Mouse (Mus musculus) right cerebral cortex, adult 2 months (tissue): Measurements from ENCODE around the gene Cd34.

Source experiments
- DNase-seq, 2 experiments: peaks; one replicate each; pipeline ENCODE4 v3.0.0; 2021 to 2022; ENCODE audit warnings: low spot score in 2 of 2

Cd34 gene

GRCm38 (mm10) chr1:194938715-194939114, at the start of gene Cd34:
Cd34 (plus strand) TSS chr1:194938819.
- DNase-seq = peak; percentile 34 to 47

- DNase-seq = no peak
These were observed 44.1 kb upstream of the Cd34 start for GRCm38 (mm10) chr1:194894513-194894912.

GRCm38 (mm10) chr1:194895287-194895686, 43.3 kb upstream of the Cd34 start:
- no peak for DNase-seq

GRCm38 (mm10) chr1:194901075-194901474, 37.5 kb upstream of the Cd34 start:
- no peak for DNase-seq

- no peak for DNase-seq
These were observed 36.8 kb upstream of the Cd34 start for GRCm38 (mm10) chr1:194901826-194902225.

- no peak for DNase-seq
These were observed 29.7 kb upstream of the Cd34 start for GRCm38 (mm10) chr1:194908956-194909355.

GRCm38 (mm10) chr1:194925753-194926350, 12.8 kb upstream of the Cd34 start:
- DNase-seq = no peak

GRCm38 (mm10) chr1:194927887-194928286, 10.7 kb upstream of the Cd34 start:
- DNase-seq = no peak

- DNase-seq = no peak
These were observed 9.2 kb upstream of the Cd34 start for GRCm38 (mm10) chr1:194929275-194929971.

GRCm38 (mm10) chr1:194929972-194930355, 8.7 kb upstream of the Cd34 start:
- DNase-seq = peak in 1 of 2 experiments; percentile 29

GRCm38 (mm10) chr1:194930706-194931105, 7.9 kb upstream of the Cd34 start:
- DNase-seq = no peak

- DNase-seq = no peak
These were observed 3.3 kb upstream of the Cd34 start for GRCm38 (mm10) chr1:194935351-194935750.

- DNase-seq = no peak
These were observed 2.9 kb downstream of the Cd34 start for GRCm38 (mm10) chr1:194941528-194941927.

GRCm38 (mm10) chr1:194942912-194943311, 4.3 kb downstream of the Cd34 start:
- no peak for DNase-seq

- DNase-seq = no peak
These were observed 4.9 kb downstream of the Cd34 start for GRCm38 (mm10) chr1:194943485-194943884.

- DNase-seq = peak; percentile 25 to 60
These were observed 6.8 kb downstream of the Cd34 start for GRCm38 (mm10) chr1:194945382-194945781.

GRCm38 (mm10) chr1:194946467-194946866, 7.8 kb downstream of the Cd34 start:
- DNase-seq = no peak

GRCm38 (mm10) chr1:194950913-194951312, 12.3 kb downstream of the Cd34 start:
- DNase-seq = no peak

GRCm38 (mm10) chr1:194952891-194953290, 14.3 kb downstream of the Cd34 start:
- DNase-seq = no peak

- no peak for DNase-seq
These were observed 16.1 kb downstream of the Cd34 start for GRCm38 (mm10) chr1:194954694-194955093.

- DNase-seq = no peak
These were observed 17.1 kb downstream of the Cd34 start for GRCm38 (mm10) chr1:194955749-194956148.

- DNase-seq = no peak
These were observed 18.4 kb downstream of the Cd34 start for GRCm38 (mm10) chr1:194957021-194957420.

- DNase-seq = peak; percentile 85 to 90
These were observed 23.6 kb downstream of the Cd34 start for GRCm38 (mm10) chr1:194962181-194962580.

- no peak for DNase-seq
These were observed 24.1 kb downstream of the Cd34 start for GRCm38 (mm10) chr1:194962712-194963111.
